Mouse (Mus musculus) liver, adult 2 months (tissue): ENCODE measurements around the gene Slco1a5. TPM values are rescaled to one million over a fixed set of nuclear protein-coding genes. Genes with fewer than 3 reads are reported as not detected.
"Not testable (repeated sequence)": the region's sequence is repeated elsewhere in the genome, so short reads cannot be mapped to it uniquely, and the experiment has no call there.

Source experiments
- DNase-seq: peaks from one replicate; pipeline ENCODE4 v3.0.0-alpha.2; 2011; ENCODE audit warnings: low read depth, low spot score; ENCODE audit errors: extremely low read depth
- H3K27ac ChIP-seq: fragments of 200-500 bp; replicated peaks from 2 replicates; pipeline ENCODE4 v1.5.1; 2012; ENCODE audit warnings: low read depth, mild to moderate bottlenecking, control low read depth, inconsistent platforms, low read length; ENCODE audit not compliant: insufficient read depth
- H3K27me3 ChIP-seq: fragments of 200-500 bp; 2 replicates; pipeline ENCODE4 v1.6.1; 2012; ENCODE audit warnings: mild to moderate bottlenecking, moderate library complexity, low read length, inconsistent platforms; ENCODE audit not compliant: control insufficient read depth, insufficient read depth
- H3K36me3 ChIP-seq: fragments of 200-500 bp; 2 replicates; pipeline ENCODE4 v1.6.1; 2012; ENCODE audit warnings: low read length, inconsistent platforms; ENCODE audit not compliant: control insufficient read depth, insufficient read depth
- H3K4me1 ChIP-seq: fragments of 200-500 bp; 2 replicates; pipeline ENCODE4 v1.6.1; 2011; ENCODE audit warnings: low read length; ENCODE audit not compliant: control insufficient read depth, insufficient read depth
- H3K4me3 ChIP-seq: fragments of 200-500 bp; 2 replicates; pipeline ENCODE4 v1.5.1; 2011; ENCODE audit warnings: low read depth, mild to moderate bottlenecking, control low read depth, low read length, moderate library complexity; ENCODE audit not compliant: insufficient read depth
- H3K79me2 ChIP-seq: fragments of 200-500 bp; 2 replicates; pipeline ENCODE4 v1.6.1; 2012; ENCODE audit warnings: inconsistent platforms, mild to moderate bottlenecking, low read length, moderate library complexity; ENCODE audit not compliant: control insufficient read depth, insufficient read depth
- H3K9ac ChIP-seq: fragments of 200-500 bp; 2 replicates; pipeline ENCODE4 v1.6.1; 2012; ENCODE audit warnings: low read depth, mild to moderate bottlenecking, control low read depth, inconsistent platforms, low read length
- CTCF ChIP-seq: fragments of 200-500 bp; IDR thresholded peaks from 2 replicates; pipeline ENCODE4 v1.5.1; 2011; ENCODE audit warnings: low read depth, low read length, control low read depth
- POLR2A ChIP-seq: fragments of 200-500 bp; IDR thresholded peaks from 2 replicates; pipeline ENCODE4 v1.6.1; 2011; ENCODE audit warnings: low read length, control low read depth; ENCODE audit not compliant: insufficient read depth; ENCODE audit errors: extremely low read depth
- WGBS: fragments of 180-500 bp; shearing (Covaris S2); methylation state at CpG from one replicate; pipeline ENCODE4 v1.1.7; 2018; 5-methylcytosine and 5-hydroxymethylcytosine counted together
- polyA plus RNA-seq: library from polyadenylated mRNA; depleted of rRNA; stranded (reverse); fragments of >200 nt; gene quantifications from 2 replicates; pipeline ENCODE4 v1.2.3, GENCODE M21; 2012
- total RNA-seq: library from RNA; depleted of rRNA; stranded (reverse); fragments of >200 nt; gene quantifications from 2 replicates; pipeline ENCODE4 v1.2.3, GENCODE M21; 2014

Gene Slco1a5
- total and polyA plus RNA-seq, 2 experiments = not detected

GRCm38 (mm10) chr6:142362036-142362435 is 39.3 kb upstream of the Slco1a5 start:
- H3K27ac ChIP-seq = no peak overlapping the region
- H3K4me3 ChIP-seq = no peak overlapping the region
- H3K4me1 ChIP-seq = no peaks in the 10 kb centered on the region
- DNase-seq = no peak
- 90% methylated on average over 6 of the region's 6 CpGs for WGBS
- peaks cover 55% of the 10 kb centered on the region for H3K36me3 ChIP-seq
- H3K9ac ChIP-seq = no peak overlapping the region
- H3K79me2 ChIP-seq = no peaks in the 10 kb centered on the region
- no peaks in the 10 kb centered on the region for H3K27me3 ChIP-seq
- TF ChIP-seq POLR2A (no peak), CTCF (no peak)

- peaks cover 60% of the 10 kb centered on the region for H3K36me3 ChIP-seq
- TF ChIP-seq CTCF (no peak), POLR2A (no peak)
- H3K27me3 ChIP-seq = no peaks in the 10 kb centered on the region
- DNase-seq = no peak
- no peak overlapping the region for H3K4me3 ChIP-seq
- no peak overlapping the region for H3K9ac ChIP-seq
- no peak overlapping the region for H3K27ac ChIP-seq
- H3K79me2 ChIP-seq = no peaks in the 10 kb centered on the region
- 78% methylated on average over 7 of the region's 7 CpGs for WGBS
- no peaks in the 10 kb centered on the region for H3K4me1 ChIP-seq
These were observed 34.3 kb upstream of the Slco1a5 start for GRCm38 (mm10) chr6:142357106-142357505.

GRCm38 (mm10) chr6:142352099-142352498 is 29.3 kb upstream of the Slco1a5 start:
- WGBS = 92% methylated on average over 3 of the region's 3 CpGs
- not testable (repeated sequence) for H3K27ac ChIP-seq, H3K4me3 ChIP-seq, H3K27me3 ChIP-seq, H3K9ac ChIP-seq, H3K4me1 ChIP-seq, DNase-seq, H3K79me2 ChIP-seq
- H3K36me3 ChIP-seq = peaks cover 34% of the 10 kb centered on the region

- no peak overlapping the region for H3K27ac ChIP-seq
- H3K4me1 ChIP-seq = peaks cover 1% of the 10 kb centered on the region; the same call in 1 of the 2 replicates
- WGBS = 54% methylated on average over 11 of the region's 11 CpGs
- no peaks in the 10 kb centered on the region for H3K79me2 ChIP-seq
- H3K27me3 ChIP-seq = no peaks in the 10 kb centered on the region
- TF ChIP-seq POLR2A = no peak
- no peak for TF ChIP-seq CTCF
- no peak overlapping the region for H3K4me3 ChIP-seq
- H3K9ac ChIP-seq = no peak overlapping the region
- peak; percentile 5 for DNase-seq
- peaks cover 14% of the 10 kb centered on the region; the same call in 1 of the 2 replicates for H3K36me3 ChIP-seq
These were observed 24.9 kb upstream of the Slco1a5 start for GRCm38 (mm10) chr6:142347431-142348385.

GRCm38 (mm10) chr6:142346181-142347110 is 23.7 kb upstream of the Slco1a5 start:
- DNase-seq = no peak
- WGBS = 20% methylated on average over 12 of the region's 12 CpGs
- no peak overlapping the region for H3K9ac ChIP-seq
- peaks cover 1% of the 10 kb centered on the region; the same call in 1 of the 2 replicates for H3K4me1 ChIP-seq
- no peaks in the 10 kb centered on the region for H3K79me2 ChIP-seq
- no peaks in the 10 kb centered on the region for H3K27me3 ChIP-seq
- H3K27ac ChIP-seq = no peak overlapping the region
- TF ChIP-seq CTCF (no peak), POLR2A (no peak)
- peak overlapping the region; percentile 99; the same call in 1 of the 2 replicates for H3K4me3 ChIP-seq
- peaks cover 7% of the 10 kb centered on the region; the same call in 1 of the 2 replicates for H3K36me3 ChIP-seq
